Mouse (Mus musculus) liver, adult 2 months (tissue): Measurements from ENCODE around the gene Syn3.

Experiments used
- CTCF ChIP-seq: fragments of 200-500 bp; IDR thresholded peaks from 2 replicates; pipeline ENCODE4 v1.5.1; 2011; ENCODE audit warnings: low read depth, low read length, control low read depth
- POLR2A ChIP-seq: fragments of 200-500 bp; IDR thresholded peaks from 2 replicates; pipeline ENCODE4 v1.6.1; 2011; ENCODE audit warnings: low read length, control low read depth; ENCODE audit not compliant: insufficient read depth; ENCODE audit errors: extremely low read depth

GRCm38 (mm10) chr10:86337239-86337638, 161.5 kb downstream of the Syn3 start:
- TF ChIP-seq CTCF (no peak), POLR2A (no peak)
